Mouse (Mus musculus) ES-E14 (cell line): ENCODE measurements around the gene Tns2.

Experiments
- CHD2 ChIP-seq: IDR thresholded peaks from 2 replicates; pipeline ENCODE4 v1.6.1; 2014; ENCODE audit warnings: mild to moderate bottlenecking, low read depth, low read length, inconsistent platforms
- HCFC1 ChIP-seq: IDR thresholded peaks from 2 replicates; pipeline ENCODE4 v1.6.1; 2012; ENCODE audit warnings: low read length, inconsistent platforms, borderline replicate concordance; ENCODE audit not compliant: insufficient read depth
- MAFK ChIP-seq: IDR thresholded peaks from 2 replicates; pipeline ENCODE4 v1.6.1; 2014; ENCODE audit warnings: mild to moderate bottlenecking, low read depth, low read length, inconsistent platforms; ENCODE audit not compliant: insufficient read depth
- ZC3H11A ChIP-seq: IDR thresholded peaks from 2 replicates; pipeline ENCODE4 v1.6.1; 2012; ENCODE audit warnings: low read depth, mild to moderate bottlenecking, inconsistent platforms, low read length, borderline replicate concordance

- no peak for TF ChIP-seq MAFK
- TF ChIP-seq CHD2 = peak; percentile 57; the same call in 1 of the 2 replicates
- TF ChIP-seq ZC3H11A = no peak
- TF ChIP-seq HCFC1 = no peak
Measured at GRCm38 (mm10) chr15:102074070-102074731, 26.0 kb upstream of the Tns2 start.
